Mouse (Mus musculus): ENCODE measurements around the gene Angel1. TPM values are rescaled to one million over a fixed set of nuclear protein-coding genes. Genes with fewer than 3 reads are reported as not detected.

Gene Angel1
- total and polyA plus RNA-seq, 3 experiments = 1.3 to 5.3 TPM; not detected in 1

DNA sequence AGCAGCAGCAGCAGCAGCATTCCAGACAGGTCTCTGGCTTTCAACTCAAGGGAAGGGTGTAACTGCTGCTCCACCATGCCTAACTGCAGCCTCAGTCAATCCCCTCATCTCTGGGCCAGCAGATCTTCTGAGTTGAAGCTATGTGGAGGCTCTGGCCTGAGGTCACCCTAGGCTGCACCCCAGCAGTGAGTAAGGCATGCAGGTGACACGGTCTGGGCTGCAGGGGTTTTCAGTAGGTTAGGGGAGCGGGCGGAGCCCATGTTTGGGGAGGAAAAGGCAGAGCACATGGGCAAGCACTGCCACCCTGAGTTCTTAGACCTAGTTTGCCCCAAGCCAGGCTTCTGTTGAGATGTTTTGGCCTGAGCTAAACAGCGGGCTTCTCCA lies 25.3 kb downstream of the Angel1 start:
- Histone ChIP-seq H3K27me3 (ENCODE audit: control insufficient read depth in 1 of 2, insufficient read depth in 2 of 2, low read length in 2 of 2) (no peaks in the 10 kb centered on the region; a peak in 1 of 4 replicates), H3K9ac (ENCODE audit: control insufficient read depth, low read depth, low read length, poor library complexity, severe bottlenecking) (no peak overlapping the region), H3K79me2 (ENCODE audit: control insufficient read depth, insufficient read depth, low read length, poor library complexity) (no peaks in the 10 kb centered on the region), H3K36me3 (ENCODE audit: control insufficient read depth in 1 of 2, insufficient read depth in 2 of 2, low read length in 2 of 2) (no peaks in the 10 kb centered on the region), H3K27ac (ENCODE audit: control insufficient read depth, low read depth, low read length) (no peak overlapping the region), H3K4me1 (ENCODE audit: control insufficient read depth in 1 of 2, insufficient read depth in 2 of 2, low read length in 2 of 2) (no peaks in the 10 kb centered on the region), H3K9me3 (replicated peaks; ENCODE audit: insufficient read depth, low read length) (no peaks in the 10 kb centered on the region), H3K4me3 (ENCODE audit: control insufficient read depth in 1 of 2, insufficient read depth in 1 of 2, low read depth in 2 of 2, low read length in 2 of 2) (no peak overlapping the region)
- no peak for TF ChIP-seq NELFE (IDR thresholded peaks at IDR 0.05; ENCODE audit: low read depth, low read length)
- TF ChIP-seq ETS1 (IDR thresholded peaks at IDR 0.05; ENCODE audit: low read depth, low read length) = no peak
- TF ChIP-seq SMC3 (IDR thresholded peaks at IDR 0.05; ENCODE audit: low read depth, low read length) = no peak
- TF ChIP-seq GATA1 (IDR thresholded peaks at IDR 0.05; ENCODE audit: low read depth, low read length) = no peak
- TF ChIP-seq BHLHE40 (IDR thresholded peaks at IDR 0.05; ENCODE audit: borderline replicate concordance, low read depth, low read length) = no peak
- TF ChIP-seq POLR2A (IDR thresholded peaks at IDR 0.05; ENCODE audit: control insufficient read depth in 1 of 2, insufficient read depth in 1 of 2, low read depth in 1 of 2, low read length in 2 of 2, poor library complexity in 1 of 2) = no peak
- TF ChIP-seq ELF1 (IDR thresholded peaks at IDR 0.05; ENCODE audit: low read depth, low read length) = no peak
- no peak for DNase-seq (ENCODE audit: low read depth, low spot score)

DNA sequence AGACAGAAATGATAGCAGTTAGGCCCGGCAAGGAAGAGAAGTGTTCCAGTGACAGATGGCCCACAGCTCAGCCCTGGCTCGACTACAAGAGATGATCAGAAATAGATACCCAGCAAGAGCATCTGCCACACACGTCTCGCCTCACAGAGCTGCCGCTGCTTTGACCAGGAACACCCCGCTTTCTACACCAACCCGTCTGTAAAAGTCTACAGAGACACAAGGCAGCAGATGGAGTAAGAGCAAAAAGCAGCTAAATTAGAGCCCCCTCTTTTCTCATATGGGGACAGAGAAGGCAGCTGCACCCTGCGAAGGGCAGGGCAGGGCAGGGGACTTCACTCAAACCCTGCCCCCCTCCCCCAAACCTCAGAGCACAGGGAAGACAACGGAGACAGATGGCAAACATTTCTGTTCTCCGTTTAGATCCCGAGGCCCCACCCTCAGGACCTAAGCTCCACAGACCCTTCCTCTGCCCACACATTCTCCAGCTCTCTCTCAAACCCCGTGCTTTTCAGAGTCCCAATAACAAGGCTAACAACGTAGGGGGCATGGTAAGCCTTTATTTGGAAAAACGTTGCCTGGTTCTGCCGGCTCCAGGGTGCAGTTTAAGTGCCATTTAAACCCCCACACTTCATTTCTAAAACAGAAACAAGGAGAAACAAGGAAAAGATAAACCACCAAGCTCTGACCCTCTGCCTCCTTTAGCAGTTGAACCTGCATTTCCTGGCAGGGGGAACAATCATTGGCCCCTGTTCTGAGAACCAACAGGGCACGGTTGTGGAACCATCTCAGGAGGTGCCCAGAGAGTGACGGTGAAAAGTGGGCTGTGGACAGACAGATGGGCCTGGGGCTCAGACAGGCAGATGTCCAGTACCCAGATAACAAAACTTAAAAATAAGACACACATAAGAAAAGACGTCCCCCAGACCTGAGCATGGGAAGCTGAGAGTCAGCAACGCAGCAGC lies 26.0 kb downstream of the Angel1 start:
- DNase-seq (ENCODE audit: low read depth, low spot score) = no peak
- H3K27ac ChIP-seq (ENCODE audit: control insufficient read depth, low read depth, low read length) = no peak overlapping the region
- H3K9ac ChIP-seq (ENCODE audit: control insufficient read depth, low read depth, low read length, poor library complexity, severe bottlenecking) = no peak overlapping the region
- H3K4me3 ChIP-seq (ENCODE audit: control insufficient read depth in 1 of 2, insufficient read depth in 1 of 2, low read depth in 2 of 2, low read length in 2 of 2) = no peak overlapping the region
- H3K4me1 ChIP-seq (ENCODE audit: control insufficient read depth in 1 of 2, insufficient read depth in 2 of 2, low read length in 2 of 2) = no peaks in the 10 kb centered on the region
- no peaks in the 10 kb centered on the region for H3K79me2 ChIP-seq (ENCODE audit: control insufficient read depth, insufficient read depth, low read length, poor library complexity)
- H3K27me3 ChIP-seq (ENCODE audit: control insufficient read depth in 1 of 2, insufficient read depth in 2 of 2, low read length in 2 of 2) = no peaks in the 10 kb centered on the region; a peak in 1 of 4 replicates
- no peaks in the 10 kb centered on the region for H3K36me3 ChIP-seq (ENCODE audit: control insufficient read depth in 1 of 2, insufficient read depth in 2 of 2, low read length in 2 of 2)
- no peaks in the 10 kb centered on the region for H3K9me3 ChIP-seq (replicated peaks; ENCODE audit: insufficient read depth, low read length)
- no peak for TF ChIP-seq ETS1 (IDR thresholded peaks at IDR 0.05; ENCODE audit: low read depth, low read length)
- no peak for TF ChIP-seq CTCF (IDR thresholded peaks at IDR 0.05 in 2 of 3, conservative IDR thresholded peaks at IDR 0.05 in 1 of 3; ENCODE audit: control insufficient read depth in 1 of 3, insufficient read depth in 1 of 3, low read depth in 2 of 3, low read length in 3 of 3, poor library complexity in 1 of 3, severe bottlenecking in 1 of 3)
- no peak for TF ChIP-seq BHLHE40 (IDR thresholded peaks at IDR 0.05; ENCODE audit: borderline replicate concordance, low read depth, low read length)
- TF ChIP-seq KAT2A (conservative IDR thresholded peaks at IDR 0.05; ENCODE audit: low read depth, low read length) = no peak
- no peak for TF ChIP-seq MAX (IDR thresholded peaks at IDR 0.05; ENCODE audit: low read length)
- no peak for TF ChIP-seq USF1 (IDR thresholded peaks at IDR 0.05; ENCODE audit: low read depth, low read length)
- no peak for TF ChIP-seq TBP (IDR thresholded peaks at IDR 0.05; ENCODE audit: low read depth, low read length)
- TF ChIP-seq ZMIZ1 (IDR thresholded peaks at IDR 0.05; ENCODE audit: low read depth, low read length) = no peak
- TF ChIP-seq MYC (IDR thresholded peaks at IDR 0.05; ENCODE audit: low read depth, low read length) = no peak
- TF ChIP-seq GABPA (IDR thresholded peaks at IDR 0.05; ENCODE audit: low read depth, low read length) = no peak

Measured in MEL (cell line).